Mouse (Mus musculus) forebrain, embryonic 13.5 days (tissue): ENCODE measurements around the gene Tenm2. TPM values are rescaled to one million over a fixed set of nuclear protein-coding genes. Genes with fewer than 3 reads are reported as not detected.

ENCODE experiments used
- ATAC-seq: fragments of 200-750 bp; cut with Nextera tagmentation; 2 replicates; pipeline ENCODE4 v1.8.0; 2017
- H3K27ac ChIP-seq: fragments of 300-500 bp; sonication (generic); 2 replicates; pipeline ENCODE4 v1.5.1; 2015; ENCODE audit warnings: inconsistent platforms, mild to moderate bottlenecking, moderate library complexity
- H3K27me3 ChIP-seq: fragments of 300-500 bp; sonication (generic); 2 replicates; pipeline ENCODE4 v1.6.1; 2015; ENCODE audit warnings: mild to moderate bottlenecking, inconsistent platforms
- H3K36me3 ChIP-seq: fragments of 300-500 bp; sonication (generic); 2 replicates; pipeline ENCODE4 v1.6.1; 2015; ENCODE audit warnings: mild to moderate bottlenecking, inconsistent platforms; ENCODE audit not compliant: poor library complexity, severe bottlenecking
- H3K4me1 ChIP-seq: fragments of 300-500 bp; sonication (generic); 2 replicates; pipeline ENCODE4 v1.6.1; 2015; ENCODE audit warnings: inconsistent platforms
- H3K4me2 ChIP-seq: fragments of 300-500 bp; sonication (generic); 2 replicates; pipeline ENCODE4 v1.6.1; 2015; ENCODE audit warnings: inconsistent platforms, mild to moderate bottlenecking, moderate library complexity
- H3K4me3 ChIP-seq: fragments of 300-500 bp; sonication (generic); 2 replicates; pipeline ENCODE4 v1.5.1; 2015; ENCODE audit warnings: mild to moderate bottlenecking, inconsistent platforms
- H3K9ac ChIP-seq: fragments of 300-500 bp; sonication (generic); 2 replicates; pipeline ENCODE4 v1.6.1; 2015; ENCODE audit warnings: mild to moderate bottlenecking, inconsistent platforms
- H3K9me3 ChIP-seq: fragments of 300-500 bp; sonication (generic); replicated peaks from 2 replicates; pipeline ENCODE4 v1.6.1; 2016; ENCODE audit warnings: inconsistent platforms
- whole genome bisulfite sequencing: fragments of 180-500 bp; shearing (Covaris S2); methylation state at CpG from one replicate; pipeline ENCODE4 v1.1.7; 2015; 5-methylcytosine and 5-hydroxymethylcytosine counted together
- polyA plus RNA-seq: library from polyadenylated mRNA; unstranded; fragments of >200 nt; fragmentation: Nextera tagmentation; extraction: Ambion mirVana; gene quantifications from 2 replicates; pipeline ENCODE4 v1.2.1, GENCODE M21; 2015

Gene Tenm2
- polyA plus RNA-seq, 1 experiment from 2014 or later, result 18.2 TPM

GRCm38 (mm10) chr11:36331408-36332178 is 904.2 kb downstream of the Tenm2 start:
- Histone ChIP-seq H3K9ac (no peak overlapping the region), H3K4me3 (no peak overlapping the region), H3K9me3 (no peaks in the 10 kb centered on the region), H3K4me2 (no peak overlapping the region), H3K36me3 (no peaks in the 10 kb centered on the region), H3K4me1 (peaks cover 43% of the 10 kb centered on the region), H3K27me3 (no peaks in the 10 kb centered on the region), H3K27ac (no peak overlapping the region)
- WGBS, result 60% methylated on average over 13 of the region's 13 CpGs
- 0 out of 2 replicates have a peak, but pooled peaks have one; percentile 36 for ATAC-seq

- no peaks in the 10 kb centered on the region for H3K9me3 ChIP-seq
- 84% methylated on average over 5 of the region's 5 CpGs for WGBS
- ATAC-seq, result no peak
- no peak overlapping the region for H3K9ac ChIP-seq
- H3K4me2 ChIP-seq, result no peak overlapping the region
- no peaks in the 10 kb centered on the region for H3K36me3 ChIP-seq
- no peak overlapping the region for H3K4me3 ChIP-seq
- peaks cover 25% of the 10 kb centered on the region for H3K4me1 ChIP-seq
- no peaks in the 10 kb centered on the region for H3K27me3 ChIP-seq
- no peak overlapping the region for H3K27ac ChIP-seq
These were observed 908.5 kb downstream of the Tenm2 start for GRCm38 (mm10) chr11:36327243-36327642.

- no peak for ATAC-seq
- WGBS, result 89% methylated on average over 4 of the region's 4 CpGs
- no peak overlapping the region for H3K9ac ChIP-seq
These were observed 926.4 kb downstream of the Tenm2 start for GRCm38 (mm10) chr11:36309317-36309716.

GRCm38 (mm10) chr11:36307276-36307675 is 928.5 kb downstream of the Tenm2 start:
- H3K4me2 ChIP-seq, result no peak overlapping the region
- peaks cover 8% of the 10 kb centered on the region for H3K4me1 ChIP-seq
- WGBS, result 87% methylated on average over 6 of the region's 6 CpGs
- no peaks in the 10 kb centered on the region for H3K27me3 ChIP-seq
- ATAC-seq, result no peak
- H3K27ac ChIP-seq, result no peak overlapping the region
- H3K36me3 ChIP-seq, result no peaks in the 10 kb centered on the region
- H3K9me3 ChIP-seq, result no peaks in the 10 kb centered on the region
- H3K4me3 ChIP-seq, result no peak overlapping the region
- H3K9ac ChIP-seq, result no peak overlapping the region

More at GRCm38 (mm10) chr11:36309317-36309716, 926.4 kb downstream of the Tenm2 start:
- H3K4me3 ChIP-seq, result no peak overlapping the region
- H3K27me3 ChIP-seq, result no peaks in the 10 kb centered on the region
- no peaks in the 10 kb centered on the region for H3K9me3 ChIP-seq
- H3K36me3 ChIP-seq, result no peaks in the 10 kb centered on the region
- H3K4me1 ChIP-seq, result peaks cover 5% of the 10 kb centered on the region
- H3K4me2 ChIP-seq, result no peak overlapping the region
- no peak overlapping the region for H3K27ac ChIP-seq

GRCm38 (mm10) chr11:36305348-36305950 is 930.3 kb downstream of the Tenm2 start:
- WGBS, result 87% methylated on average over 10 of the region's 10 CpGs
- H3K4me1 ChIP-seq, result peaks cover 13% of the 10 kb centered on the region
- no peaks in the 10 kb centered on the region for H3K9me3 ChIP-seq
- no peak for ATAC-seq
- no peak overlapping the region for H3K4me3 ChIP-seq
- no peaks in the 10 kb centered on the region for H3K27me3 ChIP-seq
- H3K27ac ChIP-seq, result no peak overlapping the region
- H3K9ac ChIP-seq, result no peak overlapping the region
- H3K36me3 ChIP-seq, result no peaks in the 10 kb centered on the region
- H3K4me2 ChIP-seq, result no peak overlapping the region

GRCm38 (mm10) chr11:36302913-36303371 is 932.8 kb downstream of the Tenm2 start:
- peaks cover 13% of the 10 kb centered on the region; the same call in 1 of the 2 replicates for H3K4me1 ChIP-seq
- ATAC-seq, result peak; percentile 75
- no peaks in the 10 kb centered on the region for H3K9me3 ChIP-seq
- H3K4me3 ChIP-seq, result no peak overlapping the region
- no peaks in the 10 kb centered on the region for H3K27me3 ChIP-seq
- H3K9ac ChIP-seq, result no peak overlapping the region
- WGBS, result 11% methylated on average over 2 of the region's 2 CpGs
- H3K4me2 ChIP-seq, result no peak overlapping the region
- no peak overlapping the region for H3K27ac ChIP-seq
- no peaks in the 10 kb centered on the region for H3K36me3 ChIP-seq

GRCm38 (mm10) chr11:36302096-36302495 is 933.7 kb downstream of the Tenm2 start:
- Histone ChIP-seq H3K36me3 (no peaks in the 10 kb centered on the region), H3K9ac (no peak overlapping the region), H3K4me2 (no peak overlapping the region), H3K4me3 (no peak overlapping the region), H3K4me1 (peaks cover 13% of the 10 kb centered on the region; the same call in 1 of the 2 replicates), H3K27me3 (no peaks in the 10 kb centered on the region), H3K27ac (no peak overlapping the region), H3K9me3 (no peaks in the 10 kb centered on the region)
- 66% methylated on average over 7 of the region's 7 CpGs for WGBS
- no peak for ATAC-seq

- ATAC-seq, result no peak
- Histone ChIP-seq H3K4me3 (no peak overlapping the region), H3K9me3 (no peaks in the 10 kb centered on the region), H3K4me2 (no peak overlapping the region), H3K9ac (no peak overlapping the region), H3K36me3 (no peaks in the 10 kb centered on the region), H3K27ac (no peak overlapping the region), H3K4me1 (no peaks in the 10 kb centered on the region), H3K27me3 (no peaks in the 10 kb centered on the region)
- 68% methylated on average over 3 of the region's 3 CpGs for WGBS
These were observed 939.2 kb downstream of the Tenm2 start for GRCm38 (mm10) chr11:36296568-36296967.

- H3K4me2 ChIP-seq, result no peak overlapping the region
- 54% methylated on average over 6 of the region's 6 CpGs for whole genome bisulfite sequencing
- no peaks in the 10 kb centered on the region for H3K9me3 ChIP-seq
- no peaks in the 10 kb centered on the region for H3K36me3 ChIP-seq
- no peak overlapping the region for H3K27ac ChIP-seq
- no peak for ATAC-seq
- no peaks in the 10 kb centered on the region for H3K4me1 ChIP-seq
- H3K4me3 ChIP-seq, result no peak overlapping the region
- no peaks in the 10 kb centered on the region for H3K27me3 ChIP-seq
- no peak overlapping the region for H3K9ac ChIP-seq
These were observed 943.6 kb downstream of the Tenm2 start for GRCm38 (mm10) chr11:36292206-36292605.

- H3K4me1 ChIP-seq, result no peaks in the 10 kb centered on the region
- H3K36me3 ChIP-seq, result no peaks in the 10 kb centered on the region
- no peaks in the 10 kb centered on the region for H3K27me3 ChIP-seq
- WGBS, result 91% methylated on average over 6 of the region's 6 CpGs
- no peak overlapping the region for H3K4me2 ChIP-seq
- no peak for ATAC-seq
- no peak overlapping the region for H3K4me3 ChIP-seq
- H3K27ac ChIP-seq, result no peak overlapping the region
- H3K9me3 ChIP-seq, result no peaks in the 10 kb centered on the region
- H3K9ac ChIP-seq, result no peak overlapping the region
These were observed 949.5 kb downstream of the Tenm2 start for GRCm38 (mm10) chr11:36286246-36286645.

- Histone ChIP-seq H3K4me1 (0 out of 2 replicates have a peak, but pooled peaks cover 7% of the 10 kb centered on the region), H3K4me3 (no peak overlapping the region), H3K27ac (no peak overlapping the region), H3K9ac (no peak overlapping the region), H3K9me3 (no peaks in the 10 kb centered on the region), H3K4me2 (no peak overlapping the region), H3K27me3 (no peaks in the 10 kb centered on the region), H3K36me3 (no peaks in the 10 kb centered on the region)
- no peak for ATAC-seq
- WGBS, result 66% methylated on average over 7 of the region's 7 CpGs
These were observed 955.2 kb downstream of the Tenm2 start for GRCm38 (mm10) chr11:36280533-36280932.

- no peak overlapping the region for H3K4me3 ChIP-seq
- no peak overlapping the region for H3K9ac ChIP-seq
- H3K27ac ChIP-seq, result no peak overlapping the region
- WGBS, result 88% methylated on average over 9 of the region's 9 CpGs
- 0 out of 2 replicates have a peak, but pooled peaks cover 7% of the 10 kb centered on the region for H3K4me1 ChIP-seq
- no peaks in the 10 kb centered on the region for H3K9me3 ChIP-seq
- H3K27me3 ChIP-seq, result no peaks in the 10 kb centered on the region
- H3K36me3 ChIP-seq, result no peaks in the 10 kb centered on the region
- no peak overlapping the region for H3K4me2 ChIP-seq
- no peak for ATAC-seq
These were observed 957.9 kb downstream of the Tenm2 start for GRCm38 (mm10) chr11:36277903-36278215.
